Mouse (Mus musculus) stomach, postnatal 0 days (tissue): ENCODE measurements around the gene Plxna2. TPM values are rescaled to one million over a fixed set of nuclear protein-coding genes. Genes with fewer than 3 reads are reported as not detected.

ENCODE experiments used
- ATAC-seq: fragments of 200-750 bp; cut with Nextera tagmentation; 2 replicates; pipeline ENCODE4 v1.8.0; 2017; ENCODE audit not compliant: low FRiP score, low TSS enrichment
- DNase-seq: peaks from one replicate; pipeline ENCODE4 v3.0.0-alpha.2; 2016; ENCODE audit warnings: low spot score
- H3K27ac ChIP-seq: fragments of 300-500 bp; sonication (generic); replicated peaks from 2 replicates; pipeline ENCODE4 v1.5.1; 2014; ENCODE audit warnings: mild to moderate bottlenecking, control low read depth
- H3K27me3 ChIP-seq: fragments of 300-500 bp; sonication (generic); 2 replicates; pipeline ENCODE4 v1.6.1; 2014; ENCODE audit warnings: low read length; ENCODE audit not compliant: control insufficient read depth, insufficient read depth
- H3K36me3 ChIP-seq: fragments of 300-500 bp; sonication (generic); 2 replicates; pipeline ENCODE4 v1.6.1; 2014; ENCODE audit warnings: low read length, mixed read lengths; ENCODE audit not compliant: control insufficient read depth, insufficient read depth
- H3K4me1 ChIP-seq: fragments of 300-500 bp; sonication (generic); replicated peaks from 2 replicates; pipeline ENCODE4 v1.6.1; 2014; ENCODE audit warnings: antibody characterized with exemption; ENCODE audit not compliant: control insufficient read depth, insufficient read depth
- H3K4me2 ChIP-seq: fragments of 300-500 bp; sonication (generic); replicated peaks from 2 replicates; pipeline ENCODE4 v1.6.1; 2014; ENCODE audit warnings: low read depth, mild to moderate bottlenecking, control low read depth, moderate library complexity
- H3K4me3 ChIP-seq: fragments of 300-500 bp; sonication (generic); 2 replicates; pipeline ENCODE4 v1.5.1; 2014; ENCODE audit warnings: low read depth, low read length, control low read depth
- H3K9ac ChIP-seq: fragments of 300-500 bp; sonication (generic); 2 replicates; pipeline ENCODE4 v1.6.1; 2014; ENCODE audit warnings: mild to moderate bottlenecking, low read length, control low read depth, mixed read lengths
- H3K9me3 ChIP-seq: fragments of 300-500 bp; sonication (generic); 2 replicates; pipeline ENCODE4 v1.6.1; 2016; ENCODE audit warnings: low read length; ENCODE audit not compliant: control insufficient read depth
- CTCF ChIP-seq: IDR thresholded peaks from 2 replicates; pipeline ENCODE4 v1.5.1; 2016; ENCODE audit warnings: antibody characterized with exemption, low read depth, mild to moderate bottlenecking, moderate library complexity
- EP300 ChIP-seq: optimal IDR thresholded peaks from 2 replicates; pipeline ENCODE3; 2016; ENCODE audit warnings: antibody characterized with exemption
- WGBS: fragments of 180-500 bp; shearing (Covaris S2); extraction: QIAGEN DNeasy Blood & Tissue Kit; methylation state at CpG from one replicate; pipeline ENCODE4 v1.1.7; 2014; 5-methylcytosine and 5-hydroxymethylcytosine counted together
- polyA plus RNA-seq: library from polyadenylated mRNA; unstranded; fragments of >200 nt; fragmentation: Nextera tagmentation; extraction: Ambion mirVana; gene quantifications from 2 replicates; pipeline ENCODE4 v1.2.1, GENCODE M21; 2015

Plxna2 gene
- polyA plus RNA-seq, 1 experiment from 2014 or later, result 3.5 TPM

DNA sequence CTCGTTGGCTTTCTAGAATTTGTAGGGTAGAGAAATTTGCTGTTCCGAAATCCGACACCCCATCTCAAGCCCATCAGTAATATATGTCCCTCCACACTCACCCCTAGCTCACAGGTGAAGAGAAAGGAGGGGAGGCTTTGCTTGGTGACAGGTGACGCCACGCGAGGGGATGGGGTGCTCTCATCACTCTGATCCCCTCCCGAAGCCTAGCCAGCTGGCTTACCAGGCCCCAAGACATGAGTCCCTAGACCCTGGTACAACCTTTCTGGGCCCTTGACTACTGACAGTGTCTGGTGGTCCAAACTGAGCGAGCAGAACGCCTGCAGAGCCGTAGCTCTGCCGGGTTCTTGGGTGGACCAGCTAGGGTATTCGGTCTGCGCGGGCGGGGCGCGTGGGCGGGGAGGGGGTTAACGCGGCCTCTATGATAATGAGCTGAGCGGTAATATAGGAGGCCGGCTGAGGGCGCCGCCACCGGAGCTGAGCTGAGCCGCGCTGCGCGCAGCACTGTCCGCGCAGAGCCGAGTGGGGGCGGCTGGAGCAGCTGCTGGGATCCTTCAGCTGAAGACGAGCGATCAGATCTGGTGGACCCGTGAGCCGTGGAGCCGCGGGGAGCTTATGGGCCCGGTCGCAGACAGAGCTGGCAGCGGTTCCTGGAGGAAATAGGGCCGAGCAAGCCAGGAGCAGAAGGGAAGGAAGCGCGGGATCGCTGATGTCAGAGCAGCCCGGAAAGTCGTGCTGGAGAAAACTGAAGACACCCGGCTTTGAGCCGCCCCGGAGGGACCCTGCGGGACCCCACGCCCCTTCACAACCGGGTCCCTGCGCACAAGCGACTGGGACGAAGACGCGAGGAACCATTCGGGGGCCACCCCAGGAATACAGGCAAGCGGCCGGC is 1.6 kb downstream of the Plxna2 start:
- no peaks in the 10 kb centered on the region for H3K27me3 ChIP-seq
- peak overlapping the region; percentile 92 for H3K4me3 ChIP-seq
- peak overlapping the region; percentile 88 for H3K27ac ChIP-seq
- TF ChIP-seq CTCF (peak; percentile 63), EP300 (no peak)
- WGBS, result 1% methylated on average over 62 of the region's 62 CpGs
- H3K9ac ChIP-seq, result peak overlapping the region; percentile 88
- peaks cover 2% of the 10 kb centered on the region; the same call in 1 of the 2 replicates for H3K4me1 ChIP-seq
- ATAC-seq (peak; percentile 93), DNase-seq (peak; percentile 88)
- H3K36me3 ChIP-seq, result no peaks in the 10 kb centered on the region
- H3K9me3 ChIP-seq, result no peaks in the 10 kb centered on the region
- H3K4me2 ChIP-seq, result peak overlapping the region; percentile 95

- H3K27ac ChIP-seq, result peak overlapping the region; percentile 88
- 2% methylated on average over 54 of the region's 56 CpGs for WGBS
- TF ChIP-seq EP300 (no peak), CTCF (no peak)
- no peaks in the 10 kb centered on the region for H3K36me3 ChIP-seq
- peak; percentile 64 for DNase-seq
- no peaks in the 10 kb centered on the region for H3K27me3 ChIP-seq
- H3K4me2 ChIP-seq, result peak overlapping the region; percentile 95
- peak overlapping the region; percentile 92 for H3K4me3 ChIP-seq
- H3K4me1 ChIP-seq, result peaks cover 2% of the 10 kb centered on the region; the same call in 1 of the 2 replicates
- H3K9ac ChIP-seq, result peak overlapping the region; percentile 88
- H3K9me3 ChIP-seq, result no peaks in the 10 kb centered on the region
- ATAC-seq, result peak; percentile 52
Observed at GRCm38 (mm10) chr1:194620245-194620991, 2.4 kb downstream of the Plxna2 start.

DNA sequence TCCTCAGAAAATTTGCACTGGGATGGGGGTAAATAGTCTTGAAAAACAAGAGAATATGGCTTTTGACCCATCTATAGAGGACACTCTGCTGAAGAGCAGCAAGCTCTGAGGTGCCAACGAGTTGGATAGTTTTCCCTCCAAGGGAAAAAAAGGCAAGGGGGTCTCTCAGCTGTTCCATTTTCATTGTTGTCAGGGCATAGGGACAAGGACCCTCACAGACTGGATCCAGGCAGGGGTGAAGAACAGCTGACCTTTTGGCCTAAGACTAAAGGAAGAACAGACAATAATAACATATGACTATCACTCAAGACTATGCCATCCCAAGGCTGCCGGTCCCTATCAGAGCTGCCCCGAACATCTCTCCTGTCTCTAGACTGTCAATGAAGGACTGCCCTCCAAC is 4.2 kb downstream of the Plxna2 start:
- Histone ChIP-seq H3K9ac (no peak overlapping the region), H3K36me3 (no peaks in the 10 kb centered on the region), H3K27me3 (no peaks in the 10 kb centered on the region), H3K4me3 (peak overlapping the region; percentile 92; the same call in 1 of the 2 replicates), H3K27ac (no peak overlapping the region), H3K9me3 (no peaks in the 10 kb centered on the region), H3K4me2 (peak overlapping the region; percentile 95), H3K4me1 (peaks cover 7% of the 10 kb centered on the region; the same call in 1 of the 2 replicates)
- ATAC-seq, result no peak
- no peak for DNase-seq
- WGBS, result 66% methylated on average over 3 of the region's 3 CpGs
- TF ChIP-seq EP300 (no peak), CTCF (no peak)

- Histone ChIP-seq H3K27ac (no peak overlapping the region), H3K36me3 (no peaks in the 10 kb centered on the region), H3K9ac (no peak overlapping the region), H3K4me2 (peak overlapping the region; percentile 95), H3K4me1 (peaks cover 8% of the 10 kb centered on the region; the same call in 1 of the 2 replicates), H3K9me3 (no peaks in the 10 kb centered on the region), H3K27me3 (no peaks in the 10 kb centered on the region), H3K4me3 (no peak overlapping the region)
- ATAC-seq (no peak), DNase-seq (no peak)
- TF ChIP-seq CTCF (no peak), EP300 (no peak)
- WGBS, result 42% methylated on average over 2 of the region's 2 CpGs
Observed at GRCm38 (mm10) chr1:194622677-194623076, 4.7 kb downstream of the Plxna2 start.

DNA sequence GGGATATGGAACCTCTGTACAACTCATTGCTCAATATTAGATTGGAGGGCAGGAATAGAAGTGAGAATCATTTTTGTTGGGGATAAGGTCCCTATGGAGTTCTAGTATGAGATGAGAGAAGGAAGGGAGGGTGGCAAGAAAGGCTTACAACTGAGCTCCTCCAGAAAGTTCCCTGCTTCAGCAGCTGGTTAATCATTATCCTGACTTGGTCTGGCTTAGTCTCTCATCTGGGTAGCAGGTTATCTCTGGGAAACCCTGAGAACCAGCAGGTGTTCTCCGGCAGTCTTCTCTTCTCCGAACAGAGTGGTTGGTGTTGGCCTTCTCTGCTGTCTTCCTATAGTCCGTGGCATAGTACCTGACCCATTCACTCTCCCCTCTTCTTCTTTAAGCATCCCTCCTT is 5.6 kb downstream of the Plxna2 start:
- Histone ChIP-seq H3K4me1 (peaks cover 10% of the 10 kb centered on the region; the same call in 1 of the 2 replicates), H3K27me3 (no peaks in the 10 kb centered on the region), H3K4me2 (peak overlapping the region; percentile 37), H3K9me3 (no peaks in the 10 kb centered on the region), H3K9ac (no peak overlapping the region), H3K36me3 (no peaks in the 10 kb centered on the region), H3K4me3 (0 out of 2 replicates have a peak overlapping the region, but pooled peaks have one; percentile 8), H3K27ac (peak overlapping the region; percentile 45; the same call in 1 of the 2 replicates)
- whole genome bisulfite sequencing, result 77% methylated on average over 3 of the region's 3 CpGs
- ATAC-seq (no peak), DNase-seq (no peak)
- TF ChIP-seq CTCF (no peak), EP300 (no peak)
